Mouse (Mus musculus): Measurements from ENCODE around the gene Lmnb2.

GRCm38 (mm10) chr10:80876594-80876993 lies 41.5 kb downstream of the Lmnb2 start:
- TF ChIP-seq CTCF (IDR thresholded peaks at IDR 0.05) (no peak), POLR2A (IDR thresholded peaks at IDR 0.05; ENCODE audit: insufficient read depth, low read depth, low read length) (no peak), EP300 (IDR thresholded peaks at IDR 0.05; ENCODE audit: insufficient read depth, low read depth, low read length) (no peak)
